Mouse (Mus musculus): Measurements from ENCODE around the gene Sorcs2. TPM values are rescaled to one million over a fixed set of nuclear protein-coding genes. Genes with fewer than 3 reads are reported as not detected.
A peak's percentile ranks its signal among the peaks of the same experiment; 100 is the strongest.

The Sorcs2 gene
- total RNA-seq, 2 experiments from 2014 or later: 2.2 to 4.3 TPM

DNA sequence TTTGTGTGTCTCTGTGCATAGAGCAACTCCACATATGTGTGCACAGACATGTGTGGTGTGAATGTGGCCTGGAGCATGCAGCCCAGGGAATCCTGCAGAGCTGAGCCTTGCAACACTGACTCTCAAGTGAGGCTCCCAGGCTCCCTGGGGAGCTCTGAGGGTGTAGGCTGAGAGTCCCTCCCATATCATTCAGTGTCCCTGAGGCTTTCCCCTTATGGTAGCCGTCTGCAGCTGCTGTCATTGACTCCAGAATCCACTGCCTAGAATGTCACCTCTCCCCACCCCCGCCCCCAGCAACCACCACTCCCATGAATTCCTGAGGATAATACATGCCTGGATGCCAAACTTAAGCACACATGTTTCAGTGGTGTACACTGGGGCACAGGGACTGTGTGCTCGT lies 269.4 kb downstream of the Sorcs2 start:
- no peak for DNase-seq

DNA sequence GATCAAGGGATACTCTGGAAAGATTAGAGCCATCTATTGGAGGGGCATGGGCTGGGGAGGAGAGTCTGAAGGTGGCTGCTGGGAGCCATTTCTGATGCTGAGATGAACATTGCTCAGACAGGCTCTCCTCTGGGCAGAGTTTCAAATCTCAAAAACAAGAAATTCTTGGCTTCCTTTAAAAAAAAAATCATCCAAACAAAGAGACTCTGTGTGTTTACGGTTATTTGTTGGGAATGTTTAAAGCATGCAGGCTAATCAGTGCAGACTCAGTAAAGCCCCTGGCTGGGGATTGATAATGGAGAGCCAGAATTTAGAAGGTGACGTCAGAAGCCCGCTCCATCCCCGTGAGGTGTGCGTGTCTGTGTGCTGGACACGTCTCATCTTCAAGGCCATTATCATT lies 272.9 kb downstream of the Sorcs2 start:
- no peak for DNase-seq

DNA sequence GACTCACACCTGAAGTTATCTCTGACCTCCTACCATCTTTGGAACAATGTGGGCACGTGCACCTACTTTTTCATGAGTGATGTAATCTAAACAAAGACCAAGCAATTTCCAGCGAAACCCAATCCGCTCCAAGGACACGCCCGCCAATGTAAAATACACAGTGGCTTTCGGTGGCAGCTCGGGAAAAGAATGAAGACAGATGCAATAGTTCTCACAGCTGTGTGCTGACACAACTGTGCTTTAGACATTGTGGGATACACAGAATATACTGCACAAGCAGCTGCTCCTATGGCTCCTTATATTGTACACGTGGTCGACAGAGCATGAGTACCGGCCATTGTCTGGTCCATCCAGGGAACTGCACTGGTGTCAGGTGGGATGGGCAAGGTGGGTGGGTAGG lies 275.0 kb downstream of the Sorcs2 start:
- no peak for DNase-seq

DNA sequence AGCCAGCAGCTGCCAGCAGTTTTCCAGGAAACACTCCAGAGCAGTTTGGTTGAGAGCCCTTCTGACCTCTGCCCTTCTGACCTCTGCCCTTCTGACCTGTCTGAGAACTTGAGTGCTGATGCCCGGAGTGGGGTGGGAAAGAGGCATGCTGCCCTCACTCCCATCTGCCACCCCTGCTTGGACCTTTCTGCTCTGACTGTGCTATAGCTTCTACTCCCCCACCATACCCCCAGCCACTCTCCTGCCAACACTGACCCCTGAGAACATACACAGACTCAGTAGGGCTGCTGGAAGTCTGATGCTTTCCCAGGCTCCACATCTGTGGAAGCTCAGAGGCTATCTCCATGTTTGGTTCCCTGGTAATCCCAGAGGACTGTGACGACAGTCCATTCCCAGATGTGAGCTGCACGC lies 277.0 kb downstream of the Sorcs2 start:
- DNase-seq: peak; percentile 46

DNA sequence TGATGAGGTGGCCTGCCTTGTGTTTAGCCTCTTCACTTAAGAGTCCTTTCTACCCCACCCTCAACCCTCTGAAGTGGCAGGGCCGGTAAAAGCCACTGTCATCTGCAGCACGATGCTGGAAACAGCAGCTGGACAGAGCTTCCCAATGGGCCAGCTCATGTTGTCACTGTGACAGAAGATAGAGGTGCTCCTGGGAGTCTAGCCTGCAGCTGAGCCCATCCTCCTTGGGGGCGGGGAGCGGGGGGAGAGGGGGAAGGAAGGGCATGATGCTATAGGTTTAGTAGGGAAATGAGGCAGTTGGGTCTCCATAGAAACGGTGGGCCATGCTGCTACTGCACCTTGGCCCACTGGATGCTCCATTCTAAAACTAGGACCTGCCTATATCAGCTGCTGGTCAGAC lies 279.9 kb downstream of the Sorcs2 start:
- no peak for DNase-seq

DNA sequence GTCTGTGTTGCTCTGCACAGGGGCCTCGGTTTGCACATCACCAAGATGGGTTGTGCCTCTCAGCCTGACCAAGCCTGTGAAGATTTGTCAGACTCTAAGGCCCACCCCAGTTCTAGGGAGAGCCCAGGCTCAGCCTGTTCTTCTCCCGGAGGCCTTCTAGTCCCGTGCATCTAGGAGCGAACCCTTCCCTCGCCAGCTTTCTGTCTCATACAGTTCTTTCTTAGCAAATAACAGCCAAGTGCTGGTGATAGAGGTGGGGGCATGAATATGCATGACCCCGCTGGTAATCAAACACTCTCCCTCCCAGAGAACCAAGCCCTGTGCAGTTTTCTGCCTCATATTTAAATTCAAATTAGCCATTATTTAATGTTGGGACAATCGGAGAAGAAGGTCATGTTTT lies 282.4 kb downstream of the Sorcs2 start:
- DNase-seq: no peak

DNA sequence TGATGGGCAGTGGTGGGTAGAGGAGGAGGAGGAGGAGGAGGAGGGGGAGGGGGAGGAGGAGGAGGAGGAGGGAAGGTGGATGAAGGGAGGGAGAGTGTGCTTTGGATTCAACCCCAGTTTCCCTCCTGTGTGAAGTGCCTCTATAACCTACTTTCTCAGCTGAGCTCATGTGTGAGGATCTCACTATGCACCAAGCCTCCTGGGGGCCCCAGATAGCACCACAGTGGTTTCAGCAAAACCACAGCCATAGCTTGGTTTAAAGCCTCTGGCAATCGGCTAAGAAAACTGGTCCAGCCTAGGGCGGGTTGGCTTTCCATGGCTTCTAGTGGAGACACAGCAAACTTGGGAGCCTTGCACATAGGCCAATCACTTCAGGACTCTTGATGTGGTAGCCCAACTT lies 284.2 kb downstream of the Sorcs2 start:
- DNase-seq: no peak

DNA sequence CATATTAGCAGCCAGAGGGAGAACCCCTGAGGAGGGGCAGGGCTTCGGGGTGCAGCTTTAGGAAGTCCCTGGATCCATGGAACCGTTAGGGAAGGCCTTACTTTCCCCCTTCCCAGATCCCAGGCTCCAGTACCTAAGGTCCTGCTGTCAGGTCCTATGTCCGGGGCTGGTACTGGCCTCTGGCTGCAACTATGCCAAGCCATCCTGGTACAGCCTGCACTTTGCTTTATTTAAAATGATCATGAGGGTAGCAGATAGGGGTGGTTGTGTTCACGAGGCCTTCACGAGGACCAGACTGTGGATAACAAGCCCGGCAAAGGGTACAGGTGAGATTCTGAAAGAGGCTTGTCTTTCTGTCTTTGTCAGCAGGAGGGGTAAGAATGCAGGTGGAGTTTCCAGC lies 285.2 kb downstream of the Sorcs2 start:
- no peak for DNase-seq

DNA sequence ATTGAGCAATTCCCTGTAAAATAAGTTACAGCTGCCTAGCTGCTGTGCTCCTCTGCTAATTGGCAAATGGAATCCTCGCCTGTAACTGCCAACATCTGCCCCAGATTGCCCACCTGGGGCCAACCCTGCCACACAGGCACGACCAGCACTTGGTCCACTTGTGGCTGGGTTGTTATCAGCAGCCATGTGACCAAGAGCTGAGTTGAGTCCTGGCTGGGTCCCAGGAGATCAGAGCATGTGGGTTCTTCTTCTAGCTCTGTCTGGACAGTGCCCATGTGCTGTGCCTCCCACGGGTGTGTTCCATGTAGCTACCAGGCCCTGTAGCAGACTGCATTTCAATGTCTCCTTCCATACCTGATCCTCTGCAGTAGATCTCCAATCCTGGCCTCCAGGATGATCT lies 286.4 kb downstream of the Sorcs2 start:
- DNase-seq: no peak

DNA sequence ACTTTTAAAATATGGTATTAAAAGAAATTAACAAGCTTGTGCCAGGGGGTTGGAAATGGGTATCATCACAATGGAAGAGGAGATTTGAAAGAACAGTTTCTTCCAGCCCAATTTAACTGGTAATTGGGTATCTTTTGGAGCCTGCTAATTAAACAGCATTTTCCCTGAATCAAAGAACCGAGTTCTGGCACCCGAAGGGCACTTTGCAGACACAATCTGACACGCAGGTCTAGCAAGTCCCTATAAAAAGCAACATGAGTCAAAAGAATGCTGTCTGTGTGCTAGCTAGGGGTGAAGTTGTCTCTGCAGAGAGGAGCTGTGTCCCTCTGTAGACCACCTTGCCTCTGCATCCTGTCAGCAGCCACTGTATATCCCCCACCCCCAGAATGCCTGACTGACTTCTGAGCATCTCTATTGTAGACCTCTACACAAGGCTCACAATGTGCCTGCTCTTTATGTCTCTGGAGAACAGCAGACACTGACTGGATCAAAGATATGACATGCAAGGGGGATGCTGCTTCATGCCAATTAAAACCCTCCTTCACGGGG lies 289.5 kb downstream of the Sorcs2 start:
- no peak for DNase-seq

DNA sequence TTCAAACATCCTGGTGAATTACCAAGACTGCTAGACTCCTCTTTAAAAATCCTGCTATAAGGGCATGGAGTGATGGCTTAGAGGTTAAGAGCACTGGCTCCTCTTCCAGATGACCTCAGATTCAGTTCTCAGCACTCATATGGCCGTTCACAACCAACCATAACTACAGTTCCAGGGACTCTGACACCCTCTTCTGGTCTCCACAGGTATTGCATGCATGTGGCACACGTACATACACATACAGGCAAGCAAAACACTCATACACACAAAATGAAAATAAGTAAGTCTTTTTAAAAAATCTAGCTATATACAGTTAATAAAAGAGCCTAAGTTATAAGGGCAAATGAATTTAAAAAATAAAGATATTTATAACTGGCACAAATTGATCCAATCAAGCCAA lies 294.5 kb downstream of the Sorcs2 start:
- no peak for DNase-seq

DNA sequence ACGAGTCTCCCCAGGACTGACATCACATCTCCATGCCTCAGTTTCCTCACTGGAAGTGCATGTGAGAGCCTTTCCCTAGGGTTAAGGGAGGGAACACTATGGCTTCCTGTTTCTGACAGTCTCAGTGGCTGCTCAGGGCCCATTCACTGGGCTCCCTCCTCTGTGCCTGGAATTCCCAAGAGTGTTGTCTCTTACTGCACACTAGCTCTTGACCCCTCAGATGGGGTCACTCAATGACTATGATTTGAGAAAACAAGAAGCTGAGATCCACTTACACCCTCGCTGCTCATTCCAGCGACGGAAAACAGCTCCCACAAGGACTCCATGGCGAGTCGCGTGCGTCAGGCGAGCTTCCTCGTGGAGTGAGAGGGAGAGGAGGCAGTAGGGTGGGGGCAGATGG lies 296.8 kb downstream of the Sorcs2 start:
- no peak for DNase-seq

DNA sequence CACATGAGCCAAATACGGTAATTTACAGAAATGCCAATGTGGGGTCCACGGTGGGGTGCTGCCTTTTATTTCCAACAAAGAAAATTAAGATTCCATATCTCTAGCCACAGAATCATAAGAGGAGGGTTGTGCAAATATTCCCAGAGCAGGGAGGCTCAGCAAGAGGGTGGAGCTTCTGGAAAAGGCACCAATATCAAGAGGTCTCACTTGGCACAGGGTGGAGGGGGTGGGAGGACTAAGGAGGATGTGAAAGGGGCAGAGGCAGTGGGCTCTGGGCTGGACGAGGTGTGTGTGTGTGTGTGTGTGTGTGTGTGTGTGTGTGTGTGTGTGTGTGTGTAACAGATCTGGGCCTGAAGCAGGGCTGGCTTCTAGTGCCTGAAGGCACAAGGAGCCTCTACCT lies 297.5 kb downstream of the Sorcs2 start:
- DNase-seq: no peak

DNA sequence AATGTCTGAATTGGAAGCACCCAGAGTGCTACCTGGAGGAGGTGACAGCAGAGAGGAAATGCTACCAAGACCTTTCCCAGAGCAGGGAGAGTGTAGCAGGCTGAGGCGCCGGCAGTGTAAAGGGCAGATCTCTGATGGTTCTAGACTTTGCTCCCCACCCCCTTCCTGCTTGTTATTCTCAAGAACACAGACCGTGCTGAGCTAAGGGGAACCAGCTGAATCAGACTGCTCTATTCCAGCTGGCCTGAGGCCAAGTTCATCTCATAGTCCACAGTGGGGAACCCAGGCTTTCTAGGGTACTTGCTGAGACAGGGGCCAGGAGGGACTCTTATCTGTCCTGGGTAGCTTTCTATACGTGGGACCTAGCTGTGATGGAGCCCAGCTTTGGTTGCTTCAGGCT lies 298.3 kb downstream of the Sorcs2 start:
- DNase-seq: no peak

DNA sequence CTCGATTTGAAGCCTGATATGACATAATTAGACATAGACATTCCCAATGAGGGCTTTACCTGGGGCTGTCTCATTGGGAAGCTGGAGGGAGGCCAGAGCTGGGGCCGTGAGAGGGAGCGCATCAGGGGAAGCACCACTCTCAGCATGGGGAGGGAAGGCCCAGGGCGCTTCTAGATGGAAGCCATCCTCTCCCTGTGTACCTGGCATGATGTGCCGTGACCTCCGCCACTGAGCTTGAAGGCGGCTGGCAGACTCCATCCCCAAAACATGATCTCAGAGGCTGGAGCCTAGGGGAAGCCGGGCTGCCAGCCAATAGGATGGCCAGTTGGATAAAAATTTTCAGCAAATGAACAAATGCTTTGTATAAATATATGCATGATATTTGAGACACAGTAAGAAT lies 301.9 kb downstream of the Sorcs2 start:
- peak; percentile 21 for DNase-seq

DNA sequence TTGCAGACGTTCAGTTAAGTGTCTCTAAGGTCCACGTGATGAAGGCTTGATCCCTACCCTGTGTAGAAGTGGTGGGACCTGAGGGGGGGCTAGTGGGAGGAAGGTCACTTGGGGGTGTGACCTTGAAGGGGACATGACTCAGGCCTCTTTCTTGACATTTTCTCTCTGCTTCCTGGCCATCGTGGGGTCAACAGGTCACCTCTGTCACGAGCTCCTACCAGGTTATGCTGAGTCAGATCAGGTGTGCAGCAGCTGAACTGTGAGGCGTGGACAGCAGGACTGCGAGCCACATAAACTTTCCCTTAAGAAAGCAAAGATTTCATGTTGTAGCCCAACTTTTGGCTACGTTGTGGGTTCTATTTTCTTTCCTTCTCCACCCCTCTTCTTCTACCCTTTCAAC lies 307.9 kb downstream of the Sorcs2 start:
- DNase-seq: no peak

DNA sequence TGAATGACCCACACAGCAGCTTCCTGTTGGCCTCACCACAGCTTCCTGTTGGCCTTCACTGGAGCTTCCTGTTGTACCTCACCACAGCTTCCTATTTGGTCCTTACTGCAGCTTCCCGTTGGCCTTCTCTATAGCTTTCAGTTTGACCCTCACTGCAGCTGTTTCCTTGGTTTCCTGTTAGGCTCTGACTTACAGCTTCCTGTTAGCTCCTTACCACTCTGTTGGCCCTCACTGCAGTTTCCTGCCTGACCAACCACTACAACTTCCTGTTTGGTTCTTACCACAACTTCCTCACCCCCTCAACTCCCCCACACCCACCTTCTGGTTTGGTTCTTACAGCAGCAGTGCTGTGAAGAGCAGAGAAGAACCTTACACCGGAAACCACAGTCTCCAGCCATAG lies 308.7 kb downstream of the Sorcs2 start:
- DNase-seq: no peak

DNA sequence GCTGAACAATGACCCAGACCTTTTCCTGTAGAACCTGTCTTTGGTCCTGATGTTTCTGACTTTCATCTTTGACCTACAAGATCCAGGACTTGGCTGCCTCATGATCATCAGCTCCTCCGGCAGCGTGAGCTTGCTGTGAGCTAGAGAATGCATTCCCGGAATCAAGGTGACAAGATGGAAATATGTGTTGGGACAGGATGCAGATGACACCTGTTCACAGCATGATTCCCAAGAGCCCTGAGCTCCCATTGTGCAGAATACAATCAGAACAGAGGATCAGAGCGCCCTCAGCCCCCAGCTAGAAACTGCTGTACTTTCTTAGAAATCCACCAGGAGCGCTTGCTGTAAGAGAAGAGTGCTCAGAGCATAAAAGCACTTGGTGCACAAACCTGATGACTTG lies 311.0 kb downstream of the Sorcs2 start:
- no peak for DNase-seq

DNA sequence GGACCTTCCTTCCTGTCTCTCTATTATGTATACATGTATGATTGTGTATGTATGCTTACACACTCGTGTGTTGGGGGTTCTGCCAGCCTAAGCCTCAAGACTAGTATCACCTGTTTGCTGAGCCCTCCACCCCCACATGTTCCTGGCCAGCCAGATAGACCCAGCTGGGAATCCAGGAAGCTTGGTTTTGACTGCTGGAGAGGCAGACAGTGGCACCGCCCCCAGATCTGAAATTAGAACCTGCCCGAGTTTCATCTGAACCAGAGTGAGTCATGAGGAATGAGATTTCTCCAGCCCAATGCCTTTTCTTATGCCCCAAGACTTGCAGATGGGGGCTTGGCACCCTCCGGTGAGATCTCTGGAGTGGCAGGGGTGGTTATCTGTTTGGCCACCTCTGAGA lies 312.3 kb downstream of the Sorcs2 start:
- no peak for DNase-seq

DNA sequence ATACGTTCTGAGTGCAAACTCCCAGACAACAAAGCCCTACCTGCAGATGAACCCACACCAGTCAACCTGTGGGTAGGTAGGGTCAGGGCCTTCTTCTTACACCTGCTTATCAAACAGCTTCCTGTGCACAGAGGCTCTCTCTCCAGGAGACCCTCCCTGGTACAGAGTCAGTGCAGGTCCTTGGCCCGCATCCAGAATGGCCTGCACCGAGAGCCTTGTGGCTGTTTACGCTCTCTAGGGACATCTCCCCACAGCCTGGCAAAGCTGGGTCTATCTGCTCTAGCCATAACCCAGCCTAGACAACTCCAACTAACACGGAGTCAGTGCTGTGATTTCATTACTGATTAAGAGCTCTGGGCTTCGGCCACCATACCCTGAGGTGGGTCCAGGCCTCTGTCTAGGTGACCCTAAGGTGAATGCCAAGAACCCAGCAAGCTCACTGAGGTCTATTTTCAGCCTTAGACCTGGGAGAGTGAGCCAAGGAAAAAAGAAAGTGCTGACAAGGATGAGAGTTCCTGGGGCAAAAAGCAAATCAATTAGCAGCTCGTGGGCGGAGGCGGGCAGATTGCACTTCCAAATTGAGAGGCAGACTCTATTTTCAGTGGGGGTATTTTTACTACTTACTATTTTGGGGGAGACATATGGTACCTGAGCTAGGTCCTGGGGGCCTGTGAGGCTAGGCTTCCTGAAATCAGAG lies 313.9 kb downstream of the Sorcs2 start:
- DNase-seq: peak; percentile 27

DNA sequence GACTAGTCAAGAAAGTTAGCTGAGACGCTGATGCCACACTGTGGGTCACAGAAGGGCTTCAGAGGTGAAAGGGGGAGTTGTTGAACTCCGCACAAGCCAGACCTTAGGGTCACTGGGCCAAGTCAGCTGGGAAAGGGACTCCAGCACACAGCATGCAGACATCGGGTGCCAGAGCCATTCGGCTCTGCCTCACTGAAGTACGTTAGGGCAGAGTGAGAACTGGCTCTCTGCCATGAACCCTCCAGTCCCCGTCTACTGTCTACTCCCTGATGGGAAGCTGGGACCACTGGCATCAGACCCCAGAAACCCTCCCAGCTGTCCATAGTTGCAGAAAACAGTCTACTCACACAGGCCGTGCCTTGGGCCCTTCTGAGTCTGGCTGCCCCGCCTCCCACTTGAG lies 316.9 kb downstream of the Sorcs2 start:
- no peak for DNase-seq

DNA sequence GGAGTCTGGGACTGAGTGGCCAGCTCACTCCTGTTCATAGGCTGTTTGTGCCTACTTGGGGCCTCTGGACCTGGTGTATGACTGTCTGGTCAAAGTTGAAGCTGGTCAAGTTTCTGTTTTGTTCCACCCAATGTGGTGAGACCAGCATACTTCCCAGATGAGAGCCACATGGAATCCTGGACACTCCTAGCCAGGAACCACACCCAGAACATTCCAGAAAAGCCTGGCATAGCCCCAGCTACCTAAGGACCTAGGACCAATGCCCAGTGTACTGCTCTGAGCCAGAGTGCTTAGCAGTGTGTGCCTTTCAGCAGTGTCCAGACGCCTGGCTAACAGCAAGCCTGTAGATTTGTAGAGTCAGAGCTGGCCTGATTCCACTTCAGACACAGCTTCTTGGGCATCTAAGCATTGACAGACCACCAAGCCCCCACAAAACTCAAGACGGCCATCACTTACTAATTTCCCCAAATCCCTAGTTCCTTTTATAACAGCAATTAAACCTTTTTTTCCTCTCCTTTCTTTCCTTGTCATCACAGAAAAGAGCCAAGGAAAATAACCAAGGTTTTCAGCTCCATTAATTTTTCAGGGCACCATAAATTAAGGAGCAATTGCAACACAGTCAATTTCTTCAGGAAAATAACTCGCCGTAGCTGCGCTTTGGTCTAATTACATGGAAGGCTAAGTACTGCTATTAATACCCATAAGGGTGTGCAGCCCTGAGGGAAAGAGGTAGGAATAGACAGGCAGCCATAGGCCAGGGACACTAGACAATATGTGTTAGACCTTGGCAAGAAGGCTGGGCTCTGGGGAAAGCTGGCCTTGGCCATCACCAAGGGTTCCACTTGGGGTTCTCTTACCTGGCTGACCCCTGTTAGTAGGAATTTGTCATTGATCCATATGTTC lies 322.5 kb downstream of the Sorcs2 start:
- peak; percentile 67 for DNase-seq

All from gastrocnemius, postnatal 25 days (tissue).